Comparison of ENCODE assay signal across 19 mouse cellular contexts in the genomic region with DNA sequence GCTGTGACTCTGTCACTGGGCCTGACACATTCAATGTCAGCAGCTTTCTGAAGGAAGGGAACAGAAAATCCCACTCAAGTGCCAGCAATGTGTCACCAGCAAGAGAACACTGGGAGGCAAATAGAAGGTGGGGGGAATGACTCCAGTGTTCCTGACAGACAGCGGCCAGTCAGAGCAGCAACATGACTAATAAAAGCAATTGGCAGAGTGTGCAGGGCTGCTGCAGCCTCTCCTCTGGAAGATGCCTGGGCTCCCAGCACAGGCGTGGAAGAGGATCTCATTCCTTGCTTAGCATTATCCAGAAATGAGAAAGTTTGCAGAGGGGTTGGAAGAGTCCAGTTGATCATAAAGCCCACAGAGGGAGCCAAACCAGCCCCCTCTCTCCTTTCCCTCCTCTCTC.
DNase-seq lines count a peak whose midpoint lies in the region; ATAC-seq and TF ChIP-seq lines count a peak whose summit lies in the region.
"Had no signal": no experiment of that assay in that cellular context is flagged by ENCODE, and none has a peak within 500 bp of the region (broad histone marks: within the 10 kb centered on the region; RNA-seq: fewer than 3 reads in every experiment).

No protein-coding gene starts in this region.

- no peaks in the 10 kb centered on the region for H3K27me3 ChIP-seq in lung, embryonic 16.5 days (ENCODE audit: control insufficient read depth, insufficient read depth, low read depth, low read length)
- H3K27me3 ChIP-seq: embryonic facial prominence, embryonic 13.5 days; hindbrain, embryonic 12.5 days; lung, embryonic 15.5 days; stomach, embryonic 15.5 days had no signal

- H3K36me3 ChIP-seq in lung, embryonic 16.5 days (ENCODE audit: control insufficient read depth, insufficient read depth, low read length) = no peaks in the 10 kb centered on the region
- H3K36me3 ChIP-seq: embryonic facial prominence, embryonic 13.5 days; hindbrain, embryonic 12.5 days; lung, embryonic 15.5 days; stomach, embryonic 15.5 days had no signal

- no peak overlapping the region for H3K4me2 ChIP-seq in lung, embryonic 16.5 days (ENCODE audit: low read depth, low read length)
- H3K4me2 ChIP-seq: embryonic facial prominence, embryonic 13.5 days; hindbrain, embryonic 12.5 days; liver, embryonic 11.5 days; lung, embryonic 15.5 days; stomach, embryonic 15.5 days had no signal

- no peak overlapping the region for H3K9ac ChIP-seq in lung, embryonic 16.5 days (ENCODE audit: low read length)
- H3K9ac ChIP-seq: embryonic facial prominence, embryonic 13.5 days; hindbrain, embryonic 12.5 days; lung, embryonic 15.5 days; stomach, embryonic 15.5 days had no signal

- no peak for TF ChIP-seq POLR2A in lung, adult 2 months (IDR thresholded peaks at IDR 0.05; ENCODE audit: borderline replicate concordance, extremely low read depth, low read depth, low read length)

- H3K9me3 ChIP-seq in lung, embryonic 16.5 days (ENCODE audit: control insufficient read depth, low read length) = no peaks in the 10 kb centered on the region
- H3K9me3 ChIP-seq: embryonic facial prominence, embryonic 13.5 days; hindbrain, embryonic 12.5 days; lung, embryonic 15.5 days; stomach, embryonic 15.5 days had no signal

- ATAC-seq in lung, embryonic 16.5 days (ENCODE audit: low read depth) = peak; percentile 57
- ATAC-seq: activated CD4-positive, CD25-positive, alpha-beta regulatory T cell, adult 4 months; CD4-positive, CD25-positive, alpha-beta regulatory T cell, adult 4 months had no signal

- TF ChIP-seq CTCF in lung, adult 2 months (IDR thresholded peaks at IDR 0.05; ENCODE audit: insufficient read depth, low read length) = no peak

- peak; percentile 7 for DNase-seq in adrenal gland, postnatal 14 days
- no peak for DNase-seq in adrenal gland, postnatal 25 days
- DNase-seq in heart, adult 11 months = peak; percentile 75
- no peak for DNase-seq in heart, postnatal 14 days
- no peak for DNase-seq in lung, adult 2 months
- DNase-seq in skeletal muscle tissue, adult 2 months (ENCODE audit: low read depth, low spot score) = peak; percentile 30
- DNase-seq in layer of hippocampus, adult 9-11 months = no peak
- DNase-seq: cerebellum, adult 9-10 months; right cerebral cortex, postnatal 25 days; thymus, adult 18-20 months had no signal

- H3K4me3 ChIP-seq in lung, embryonic 16.5 days (ENCODE audit: low read length) = no peak overlapping the region
- no peak overlapping the region for H3K4me3 ChIP-seq in lung, adult 2 months (replicated peaks; ENCODE audit: extremely low read depth, low read depth, low read length)
- H3K4me3 ChIP-seq: embryonic facial prominence, embryonic 13.5 days; hindbrain, embryonic 12.5 days; layer of hippocampus, adult 2 months; lung, embryonic 15.5 days; stomach, embryonic 15.5 days had no signal

- WGBS in lung, embryonic 16.5 days = 54% methylated on average over 2 of the region's 2 CpGs
- WGBS in lung, adult 2 months = 55% methylated on average over 2 of the region's 2 CpGs

- H3K4me1 ChIP-seq in lung, embryonic 16.5 days (replicated peaks; ENCODE audit: control insufficient read depth, insufficient read depth, low read length) = no peaks in the 10 kb centered on the region
- H3K4me1 ChIP-seq in lung, adult 2 months (ENCODE audit: control insufficient read depth, insufficient read depth, low read length) = no peaks in the 10 kb centered on the region
- H3K4me1 ChIP-seq: lung, embryonic 15.5 days; stomach, embryonic 15.5 days had no signal

- intact Hi-C loops in heart, postnatal 14 days (cut with DNase I) = loop anchor here (2.0 to 5.0 kb wide), 3 partner anchors 73 to 329 kb away; partner anchors contain the start of gene Shisa2

- H3K27ac ChIP-seq in lung, embryonic 16.5 days (ENCODE audit: low read length) = no peak overlapping the region
- H3K27ac ChIP-seq: embryonic facial prominence, embryonic 13.5 days; hindbrain, embryonic 12.5 days; layer of hippocampus, adult 2 months; lung, embryonic 15.5 days; stomach, embryonic 15.5 days had no signal

Comparison
In these comparisons a context has a peak if more than half of its experiments do, and no peak if none do; other contexts are left out.
1. DNase-seq: peak in adrenal gland, postnatal 14 days (single experiment), heart, adult 11 months (single experiment) and skeletal muscle tissue, adult 2 months (single experiment); none in adrenal gland, postnatal 25 days (single experiment), heart, postnatal 14 days (0 of 2), lung, adult 2 months (single experiment) and layer of hippocampus, adult 9-11 months (single experiment).